Mouse (Mus musculus) neural tube, embryonic 12.5 days (tissue): ENCODE measurements around the gene Cysrt1. TPM values are rescaled to one million over a fixed set of nuclear protein-coding genes. Genes with fewer than 3 reads are reported as not detected.
A peak's percentile ranks its signal among the peaks of the same experiment; 100 is the strongest.

Experiments used
- ATAC-seq: fragments of 200-750 bp; cut with Nextera tagmentation; 2 replicates; pipeline ENCODE4 v1.8.0; 2017; ENCODE audit warnings: low read depth, mild to moderate bottlenecking, moderate TSS enrichment, moderate library complexity; ENCODE audit not compliant: low FRiP score
- H3K27ac ChIP-seq: fragments of 300-500 bp; sonication (generic); 2 replicates; pipeline ENCODE4 v1.5.1; 2016
- H3K27me3 ChIP-seq: fragments of 300-500 bp; sonication (generic); replicated peaks from 2 replicates; pipeline ENCODE4 v1.6.1; 2016; ENCODE audit warnings: mild to moderate bottlenecking
- H3K36me3 ChIP-seq: fragments of 300-500 bp; sonication (generic); 2 replicates; pipeline ENCODE4 v1.6.1; 2016; ENCODE audit warnings: mild to moderate bottlenecking
- H3K4me1 ChIP-seq: fragments of 300-500 bp; sonication (generic); 2 replicates; pipeline ENCODE4 v1.6.1; 2016
- H3K4me2 ChIP-seq: fragments of 300-500 bp; sonication (generic); replicated peaks from 2 replicates; pipeline ENCODE4 v1.6.1; 2016; ENCODE audit warnings: mild to moderate bottlenecking
- H3K4me3 ChIP-seq: fragments of 300-500 bp; sonication (generic); 2 replicates; pipeline ENCODE4 v1.5.1; 2016
- H3K9ac ChIP-seq: fragments of 300-500 bp; sonication (generic); 2 replicates; pipeline ENCODE4 v1.6.1; 2016; ENCODE audit warnings: mild to moderate bottlenecking
- H3K9me3 ChIP-seq: fragments of 300-500 bp; sonication (generic); 2 replicates; pipeline ENCODE4 v1.6.1; 2016; ENCODE audit warnings: mild to moderate bottlenecking
- WGBS: fragments of 180-500 bp; shearing (Covaris S2); methylation state at CpG from one replicate; pipeline ENCODE4 v1.1.7; 2016; 5-methylcytosine and 5-hydroxymethylcytosine counted together
- polyA plus RNA-seq: library from polyadenylated mRNA; unstranded; fragments of >200 nt; fragmentation: Nextera tagmentation; extraction: Ambion mirVana; gene quantifications from 2 replicates; pipeline ENCODE4 v1.2.1, GENCODE M21; 2016

Gene Cysrt1
- 0.30 TPM in 1 of 2 replicates, not detected in the other for polyA plus RNA-seq

GRCm38 (mm10) chr2:25242101-25242506, at the start of gene Cysrt1, which contains the start of gene Rnf208:
TSS of gene Cysrt1 (minus strand) at chr2:25242452.
TSS of gene Rnf208 (plus strand) at chr2:25242255.
- Histone ChIP-seq H3K4me1 (peaks cover 21% of the 10 kb centered on the region), H3K9me3 (no peaks in the 10 kb centered on the region), H3K27ac (no peak within 1 kb of the TSS), H3K4me3 (peak within 1 kb of the TSS; percentile 60), H3K9ac (peak within 1 kb of the TSS; percentile 82), H3K36me3 (peaks cover 22% of the 10 kb centered on the region), H3K4me2 (peak within 1 kb of the TSS; percentile 94), H3K27me3 (peaks cover 17% of the 10 kb centered on the region)
- WGBS, result under 1% methylated on average over 54 of the region's 59 CpGs
- ATAC-seq, result peak; percentile 39

DNA sequence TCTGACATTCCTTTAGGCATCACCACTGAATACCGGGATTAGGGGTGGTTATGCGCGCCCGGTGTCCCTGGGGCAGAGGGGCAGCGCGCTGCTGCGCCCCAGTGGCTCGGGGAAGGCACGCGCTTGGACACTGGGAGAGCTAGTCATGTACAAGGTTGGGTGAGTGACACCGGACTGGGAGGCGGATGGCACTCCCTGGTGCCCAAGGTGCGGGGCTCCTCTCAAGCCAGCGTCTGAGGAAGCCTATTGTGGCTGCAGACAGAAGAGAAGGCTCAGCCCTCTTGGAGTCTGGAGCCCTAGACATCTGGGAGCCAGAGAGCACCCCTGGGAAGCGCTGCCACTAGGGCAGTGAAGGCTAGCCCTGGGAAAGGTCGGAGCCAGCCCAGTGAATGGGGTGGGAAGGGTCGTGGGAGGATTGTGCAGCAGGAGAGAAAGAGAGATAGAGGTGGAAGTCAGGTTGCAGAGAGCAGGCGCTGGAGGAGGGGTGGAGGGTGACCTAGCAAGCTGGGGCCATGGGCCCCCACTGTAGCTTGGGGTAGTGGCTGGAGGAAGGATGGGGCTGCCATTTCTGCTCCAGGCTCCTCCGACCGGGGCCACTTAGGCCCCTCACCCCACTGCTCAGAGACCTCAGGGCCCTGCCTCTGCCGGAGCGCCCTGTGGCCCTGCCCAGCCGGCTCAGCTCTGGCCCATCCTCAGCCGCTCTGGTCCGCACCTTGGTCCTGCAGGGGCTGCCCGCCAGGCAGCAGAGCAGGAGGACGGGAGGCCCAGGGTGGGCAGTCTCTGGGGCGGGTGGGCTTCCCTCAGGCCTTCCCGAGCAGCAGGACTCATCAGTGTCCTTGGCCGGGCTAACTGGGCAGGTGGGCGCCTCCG, 49.2 kb upstream of the Cysrt1 start:
- Histone ChIP-seq H3K4me3 (peak overlapping the region; percentile 29; the same call in 1 of the 2 replicates), H3K4me2 (peak overlapping the region; percentile 55), H3K9ac (0 out of 2 replicates have a peak overlapping the region, but pooled peaks have one; percentile 33), H3K9me3 (no peaks in the 10 kb centered on the region), H3K27ac (no peak overlapping the region), H3K27me3 (peaks cover 86% of the 10 kb centered on the region), H3K4me1 (peaks cover 23% of the 10 kb centered on the region), H3K36me3 (0 out of 2 replicates have a peak, but pooled peaks cover under 1% of the 10 kb centered on the region)
- ATAC-seq, result no peak
- 5% methylated on average over 32 of the region's 32 CpGs for WGBS

DNA sequence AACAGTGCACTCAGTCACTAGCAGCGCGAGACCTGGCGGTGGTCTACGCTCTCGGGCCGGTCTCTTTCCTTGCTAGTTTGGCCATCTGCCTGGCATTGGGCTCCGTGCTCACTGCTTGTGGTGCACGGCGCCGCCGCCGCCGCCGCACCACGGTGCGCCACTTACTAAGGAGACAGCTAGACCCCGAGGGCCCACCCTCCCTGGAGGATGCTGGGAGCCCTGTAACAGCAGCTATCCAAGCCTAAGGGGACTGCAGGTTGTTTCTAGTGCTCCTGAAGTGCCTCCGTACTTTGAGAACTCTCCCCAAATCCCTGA, 48.5 kb upstream of the Cysrt1 start:
- Histone ChIP-seq H3K9ac (no peak overlapping the region), H3K4me1 (peaks cover 23% of the 10 kb centered on the region), H3K36me3 (peaks cover 5% of the 10 kb centered on the region), H3K4me3 (peak overlapping the region; percentile 13; the same call in 1 of the 2 replicates), H3K27me3 (peaks cover 81% of the 10 kb centered on the region), H3K4me2 (peak overlapping the region; percentile 38), H3K27ac (no peak overlapping the region), H3K9me3 (no peaks in the 10 kb centered on the region)
- WGBS, result 1% methylated on average over 18 of the region's 18 CpGs
- no peak for ATAC-seq

DNA sequence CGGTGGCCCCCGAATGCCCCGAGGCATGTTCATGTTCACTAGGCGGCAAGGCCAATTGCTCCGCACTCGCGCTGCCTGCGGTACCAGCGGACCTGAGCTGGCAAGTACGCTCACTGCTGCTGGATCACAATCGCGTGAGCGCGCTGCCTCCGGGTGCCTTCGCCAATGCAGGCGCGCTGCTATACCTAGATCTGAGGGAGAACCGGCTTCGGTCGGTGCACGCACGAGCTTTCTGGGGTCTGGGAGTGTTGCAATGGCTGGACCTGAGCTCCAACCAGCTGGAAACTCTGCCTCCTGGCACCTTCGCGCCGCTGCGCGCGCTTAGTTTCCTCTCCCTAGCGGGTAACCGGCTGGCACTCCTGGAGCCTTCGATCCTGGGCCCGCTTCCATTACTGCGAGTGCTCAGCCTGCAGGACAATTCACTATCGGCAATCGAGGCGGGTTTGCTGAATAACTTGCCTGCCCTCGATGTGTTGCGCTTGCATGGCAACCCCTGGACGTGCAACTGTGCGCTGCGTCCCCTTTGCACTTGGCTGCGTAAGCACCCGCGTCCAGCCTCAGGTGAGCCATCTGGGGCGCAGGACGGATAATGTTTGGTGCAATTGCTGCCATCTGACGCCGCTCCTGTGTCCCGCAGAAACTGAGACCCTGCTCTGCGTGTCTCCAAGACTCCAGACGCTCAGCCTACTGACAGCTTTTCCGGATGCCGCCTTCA, 48.0 kb upstream of the Cysrt1 start:
- ATAC-seq, result no peak
- peak overlapping the region; percentile 5; the same call in 1 of the 2 replicates for H3K4me3 ChIP-seq
- WGBS, result 2% methylated on average over 54 of the region's 54 CpGs
- H3K4me2 ChIP-seq, result peak overlapping the region; percentile 38
- H3K9ac ChIP-seq, result no peak overlapping the region
- H3K27ac ChIP-seq, result no peak overlapping the region
- H3K9me3 ChIP-seq, result no peaks in the 10 kb centered on the region
- peaks cover 75% of the 10 kb centered on the region for H3K27me3 ChIP-seq
- H3K4me1 ChIP-seq, result peaks cover 23% of the 10 kb centered on the region
- H3K36me3 ChIP-seq, result peaks cover 10% of the 10 kb centered on the region

- H3K9ac ChIP-seq, result no peak within 1 kb of the TSS
- WGBS, result 12% methylated on average over 11 of the region's 11 CpGs
- ATAC-seq, result no peak
- H3K36me3 ChIP-seq, result peaks cover 16% of the 10 kb centered on the region
- peaks cover 23% of the 10 kb centered on the region for H3K4me1 ChIP-seq
- H3K4me2 ChIP-seq, result peak within 1 kb of the TSS; percentile 38
- no peaks in the 10 kb centered on the region for H3K9me3 ChIP-seq
- no peak within 1 kb of the TSS for H3K27ac ChIP-seq
- H3K4me3 ChIP-seq, result peak within 1 kb of the TSS; percentile 13; the same call in 1 of the 2 replicates
- peaks cover 69% of the 10 kb centered on the region for H3K27me3 ChIP-seq
These were observed 47.4 kb upstream of the Cysrt1 start, which contains the start of gene Lrrc26 for GRCm38 (mm10) chr2:25289651-25290050. TSS of gene Lrrc26 (plus strand) at chr2:25289915.

DNA sequence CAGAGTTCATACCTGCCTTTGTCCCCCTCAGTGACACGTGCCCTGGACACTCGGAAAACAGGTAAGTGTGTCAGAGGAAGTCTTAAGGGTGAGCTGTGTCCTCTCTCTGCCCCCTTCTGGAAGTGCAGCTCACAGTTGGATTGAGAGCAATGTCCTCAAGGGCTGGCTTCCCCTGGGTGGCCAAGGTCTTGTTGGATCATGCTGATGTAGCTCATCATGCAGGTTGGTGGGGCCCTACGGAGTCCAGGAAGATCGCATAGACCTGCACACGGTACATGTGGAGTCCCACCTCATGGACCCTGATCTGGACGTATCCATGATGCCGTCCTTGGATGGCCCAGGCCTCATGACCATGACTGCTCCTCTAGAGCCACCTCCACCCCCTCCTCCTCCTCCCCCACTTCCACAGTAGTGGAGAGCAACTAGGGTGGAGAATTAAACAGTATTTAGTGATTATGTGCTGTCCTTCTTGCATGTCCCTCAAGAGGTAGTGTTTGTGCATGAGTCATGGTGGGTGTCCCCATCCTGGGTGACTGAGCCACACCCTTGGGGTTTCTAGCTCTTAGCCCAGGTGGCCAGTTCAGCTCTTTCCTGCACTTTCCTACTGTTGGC, 46.6 kb upstream of the Cysrt1 start:
- Histone ChIP-seq H3K4me2 (no peak overlapping the region), H3K4me3 (no peak overlapping the region), H3K27ac (no peak overlapping the region), H3K36me3 (peaks cover 24% of the 10 kb centered on the region), H3K9me3 (no peaks in the 10 kb centered on the region), H3K4me1 (peaks cover 23% of the 10 kb centered on the region), H3K27me3 (peaks cover 62% of the 10 kb centered on the region), H3K9ac (no peak overlapping the region)
- no peak for ATAC-seq
- 81% methylated on average over 7 of the region's 7 CpGs for WGBS

GRCm38 (mm10) chr2:25287927-25288649, 45.8 kb upstream of the Cysrt1 start, which contains the start of gene Tmem210:
TSS of gene Tmem210 (plus strand) at chr2:25288145.
- ATAC-seq, result no peak
- Histone ChIP-seq H3K36me3 (peaks cover 31% of the 10 kb centered on the region), H3K4me3 (no peak within 1 kb of the TSS), H3K27me3 (peaks cover 56% of the 10 kb centered on the region), H3K9me3 (no peaks in the 10 kb centered on the region), H3K4me2 (no peak within 1 kb of the TSS), H3K27ac (no peak within 1 kb of the TSS), H3K9ac (no peak within 1 kb of the TSS), H3K4me1 (peaks cover 23% of the 10 kb centered on the region)
- WGBS, result 74% methylated on average over 6 of the region's 6 CpGs

GRCm38 (mm10) chr2:25286837-25287636, 44.8 kb upstream of the Cysrt1 start:
- peaks cover 41% of the 10 kb centered on the region for H3K36me3 ChIP-seq
- H3K4me1 ChIP-seq, result peaks cover 17% of the 10 kb centered on the region; the same call in 1 of the 2 replicates
- 57% methylated on average over 7 of the region's 7 CpGs for WGBS
- H3K27ac ChIP-seq, result no peak overlapping the region
- no peaks in the 10 kb centered on the region for H3K9me3 ChIP-seq
- no peak for ATAC-seq
- H3K4me2 ChIP-seq, result no peak overlapping the region
- H3K27me3 ChIP-seq, result peaks cover 45% of the 10 kb centered on the region
- no peak overlapping the region for H3K9ac ChIP-seq
- no peak overlapping the region for H3K4me3 ChIP-seq

DNA sequence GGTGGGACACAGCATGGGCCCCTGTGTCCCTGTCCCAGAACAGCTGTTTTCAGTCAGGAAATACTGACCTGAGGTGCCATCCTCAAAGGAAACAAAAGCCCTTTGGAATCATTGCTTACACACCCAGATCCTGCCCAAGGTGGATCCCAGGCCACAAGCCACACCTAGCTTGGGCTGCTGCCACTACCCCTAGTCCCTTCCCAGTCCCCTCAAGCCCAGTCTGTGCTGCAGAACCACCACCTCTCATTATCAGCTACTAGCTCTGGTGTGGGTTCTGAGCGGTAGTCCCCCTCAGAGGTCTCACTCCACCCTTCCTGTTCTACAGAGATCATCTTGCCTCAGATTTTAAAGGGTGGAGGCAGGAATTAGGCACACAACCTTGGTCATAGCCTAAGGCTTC, 44.1 kb upstream of the Cysrt1 start:
- Histone ChIP-seq H3K27ac (no peak overlapping the region), H3K4me1 (peaks cover 13% of the 10 kb centered on the region; the same call in 1 of the 2 replicates), H3K4me2 (no peak overlapping the region), H3K9me3 (no peaks in the 10 kb centered on the region), H3K4me3 (no peak overlapping the region), H3K27me3 (peaks cover 38% of the 10 kb centered on the region), H3K36me3 (peaks cover 47% of the 10 kb centered on the region), H3K9ac (no peak overlapping the region)
- WGBS, result 73% methylated on average over 1 of the region's 1 CpGs
- no peak for ATAC-seq

DNA sequence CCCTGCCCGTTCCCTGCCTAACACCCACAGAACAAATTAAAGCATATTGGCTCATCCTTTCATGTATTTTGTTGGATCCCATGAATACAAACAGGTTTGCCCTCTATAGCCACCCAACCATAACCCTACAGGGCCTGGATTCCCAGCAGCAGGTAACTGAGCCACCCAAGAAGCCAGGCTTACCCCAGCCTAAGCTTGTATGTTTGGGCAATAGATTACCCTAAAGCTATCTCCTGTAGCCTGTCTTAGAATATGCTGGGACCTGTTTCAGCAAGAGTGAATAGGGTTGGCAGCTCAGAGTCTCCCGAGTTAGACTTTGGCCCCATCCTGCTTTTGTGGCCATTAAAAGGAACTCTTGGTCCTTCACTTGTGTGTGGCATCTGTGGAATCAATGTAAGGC, 43.3 kb upstream of the Cysrt1 start:
- H3K36me3 ChIP-seq, result peaks cover 54% of the 10 kb centered on the region
- H3K27me3 ChIP-seq, result peaks cover 30% of the 10 kb centered on the region
- H3K4me3 ChIP-seq, result no peak overlapping the region
- no peak for ATAC-seq
- 86% methylated on average over 2 of the region's 2 CpGs for WGBS
- H3K9ac ChIP-seq, result no peak overlapping the region
- no peak overlapping the region for H3K4me2 ChIP-seq
- no peaks in the 10 kb centered on the region for H3K9me3 ChIP-seq
- peaks cover 7% of the 10 kb centered on the region; the same call in 1 of the 2 replicates for H3K4me1 ChIP-seq
- no peak overlapping the region for H3K27ac ChIP-seq
